Mouse (Mus musculus): Measurements from ENCODE around the gene Ankrd49. TPM values are rescaled to one million over a fixed set of nuclear protein-coding genes. Genes with fewer than 3 reads are reported as not detected.

Ankrd49 gene
- total and polyA plus RNA-seq, 3 experiments: 108 to 139 (median 108) TPM

- Histone ChIP-seq H3K27me3 (ENCODE audit: control insufficient read depth in 1 of 2, insufficient read depth in 2 of 2, low read length in 2 of 2) (no peaks in the 10 kb centered on the region), H3K79me2 (ENCODE audit: control insufficient read depth, insufficient read depth, low read length, poor library complexity) (peaks cover 13% of the 10 kb centered on the region), H3K27ac (ENCODE audit: control insufficient read depth, low read depth, low read length) (peak within 1 kb of the TSS; percentile 86), H3K4me1 (ENCODE audit: control insufficient read depth in 1 of 2, insufficient read depth in 2 of 2, low read length in 2 of 2) (peaks cover 6 to 15% of the 10 kb centered on the region in 2 experiments; a peak in 3 of 4 replicates), H3K9me3 (replicated peaks; ENCODE audit: insufficient read depth, low read length) (no peaks in the 10 kb centered on the region), H3K4me3 (ENCODE audit: control insufficient read depth in 1 of 2, insufficient read depth in 1 of 2, low read depth in 2 of 2, low read length in 2 of 2) (peak within 1 kb of the TSS; percentile 72 to 79), H3K36me3 (ENCODE audit: control insufficient read depth in 1 of 2, insufficient read depth in 2 of 2, low read length in 2 of 2) (peaks cover 0 to 21% of the 10 kb centered on the region in 2 experiments; a peak in 2 of 4 replicates), H3K9ac (ENCODE audit: control insufficient read depth, low read depth, low read length, poor library complexity, severe bottlenecking) (peak within 1 kb of the TSS; percentile 78)
- peak; percentile 92 for DNase-seq (ENCODE audit: low read depth, low spot score)
- TF ChIP-seq RCOR1 (IDR thresholded peaks at IDR 0.05; ENCODE audit: low read depth, low read length) (0 out of 2 replicates have a peak, but pooled peaks have one; percentile 13), GATA1 (IDR thresholded peaks at IDR 0.05; ENCODE audit: low read depth, low read length) (no peak), POLR2AphosphoS5 (IDR thresholded peaks at IDR 0.05; ENCODE audit: borderline replicate concordance, low read depth, low read length) (no peak), ELF1 (IDR thresholded peaks at IDR 0.05; ENCODE audit: low read depth, low read length) (no peak), ZC3H11A (IDR thresholded peaks at IDR 0.05; ENCODE audit: low read depth, low read length) (no peak), EP300 (IDR thresholded peaks at IDR 0.05; ENCODE audit: low read depth in 1 of 2, low read length in 2 of 2) (peak in 1 of 2 experiments; percentile 65; a peak in 2 of 4 replicates), SIN3A (IDR thresholded peaks at IDR 0.05; ENCODE audit: low read length) (peak; percentile 76), POLR2AphosphoS2 (IDR thresholded peaks at IDR 0.05; ENCODE audit: low read length) (peak; percentile 49; the same call in 1 of the 2 replicates), NELFE (IDR thresholded peaks at IDR 0.05; ENCODE audit: low read depth, low read length) (peak; percentile 74), ZNF384 (IDR thresholded peaks at IDR 0.05; ENCODE audit: low read depth, low read length) (peak; percentile 36; the same call in 1 of the 2 replicates), MYC (IDR thresholded peaks at IDR 0.05; ENCODE audit: low read depth, low read length) (peak; percentile 81), MXI1 (IDR thresholded peaks at IDR 0.05; ENCODE audit: low read depth, low read length) (peak; percentile 82), POLR2A (IDR thresholded peaks at IDR 0.05; ENCODE audit: control insufficient read depth in 1 of 2, insufficient read depth in 1 of 2, low read depth in 1 of 2, low read length in 2 of 2, poor library complexity in 1 of 2) (peak; percentile 60 to 83; a peak in 3 of 4 replicates), GABPA (IDR thresholded peaks at IDR 0.05; ENCODE audit: low read depth, low read length) (0 out of 2 replicates have a peak, but pooled peaks have one; percentile 17), KAT2A (conservative IDR thresholded peaks at IDR 0.05; ENCODE audit: low read depth, low read length) (peak; percentile 40; the same call in 1 of the 2 replicates), MEF2A (IDR thresholded peaks at IDR 0.05; ENCODE audit: extremely low read depth, insufficient replicate concordance, low read depth, low read length, poor library complexity, severe bottlenecking) (0 out of 2 replicates have a peak, but pooled peaks have one; percentile 33), NRF1 (IDR thresholded peaks at IDR 0.05; ENCODE audit: insufficient read depth, low read depth, low read length, poor library complexity, severe bottlenecking) (peak; percentile 82), JUND (IDR thresholded peaks at IDR 0.05; ENCODE audit: low read depth, low read length) (0 out of 2 replicates have a peak, but pooled peaks have one; percentile 40), MAX (IDR thresholded peaks at IDR 0.05; ENCODE audit: low read length) (peak; percentile 85), TCF12 (IDR thresholded peaks at IDR 0.05; ENCODE audit: low read depth, low read length) (peak; percentile 6; the same call in 1 of the 2 replicates)
These were observed 44.3 kb downstream of the Ankrd49 start, which contains the start of gene Piwil4 for GRCm38 (mm10) chr9:14740151-14740924. TSS of gene Piwil4 (minus strand) at chr9:14740733.

Measured in MEL (cell line).